Mouse (Mus musculus) kidney, postnatal 0 days (tissue): ENCODE measurements at regions not wholly inside any gene's neighbourhood (a gene's known extent, or its start where the extent isn't known, plus 50 kb on each side); places are given as distances from the start of the nearest gene placed in this dataset.

Experiments
- ATAC-seq: fragments of 200-750 bp; cut with Nextera tagmentation; replicated peaks from 2 replicates; pipeline ENCODE4 v1.8.0; 2017; ENCODE audit warnings: low read depth, moderate number of reproducible peaks, moderate TSS enrichment, moderate library complexity; ENCODE audit not compliant: low FRiP score
- DNase-seq: peaks from one replicate; pipeline ENCODE4 v3.0.0-alpha.2; 2016; ENCODE audit warnings: low spot score
- H3K27ac ChIP-seq: fragments of 300-500 bp; sonication (generic); 2 replicates; pipeline ENCODE4 v1.5.1; 2014; ENCODE audit warnings: mild to moderate bottlenecking
- H3K27me3 ChIP-seq: fragments of 300-500 bp; sonication (generic); 2 replicates; pipeline ENCODE4 v1.6.1; 2014; ENCODE audit warnings: low read length, mixed read lengths; ENCODE audit not compliant: insufficient read depth
- H3K36me3 ChIP-seq: fragments of 300-500 bp; sonication (generic); 2 replicates; pipeline ENCODE4 v1.6.1; 2014; ENCODE audit warnings: low read length, mixed read lengths; ENCODE audit not compliant: insufficient read depth
- H3K4me1 ChIP-seq: fragments of 300-500 bp; sonication (generic); replicated peaks from 2 replicates; pipeline ENCODE4 v1.6.1; 2014; ENCODE audit warnings: antibody characterized with exemption, low read length, mixed read lengths; ENCODE audit not compliant: insufficient read depth
- H3K4me2 ChIP-seq: fragments of 300-500 bp; sonication (generic); 2 replicates; pipeline ENCODE4 v1.6.1; 2014; ENCODE audit warnings: mild to moderate bottlenecking, low read length, moderate library complexity, mixed read lengths
- H3K4me3 ChIP-seq: fragments of 300-500 bp; sonication (generic); replicated peaks from 2 replicates; pipeline ENCODE4 v1.5.1; 2014; ENCODE audit warnings: low read depth, low read length
- H3K9ac ChIP-seq: fragments of 300-500 bp; sonication (generic); 2 replicates; pipeline ENCODE4 v1.6.1; 2014; ENCODE audit warnings: low read depth, low read length
- H3K9me3 ChIP-seq: fragments of 300-500 bp; sonication (generic); replicated peaks from 2 replicates; pipeline ENCODE4 v1.6.1; 2016; ENCODE audit warnings: low read length, inconsistent platforms, mixed read lengths
- CTCF ChIP-seq: IDR thresholded peaks from 2 replicates; pipeline ENCODE4 v1.5.1; 2016; ENCODE audit warnings: antibody characterized with exemption, low read depth, mild to moderate bottlenecking, moderate library complexity
- WGBS: fragments of 180-500 bp; shearing (Covaris S2); extraction: QIAGEN DNeasy Blood & Tissue Kit; methylation state at CpG from one replicate; pipeline ENCODE4 v1.1.7; 2014; 5-methylcytosine and 5-hydroxymethylcytosine counted together

- Histone ChIP-seq H3K9me3 (no peaks in the 10 kb centered on the region), H3K36me3 (no peaks in the 10 kb centered on the region), H3K27me3 (no peaks in the 10 kb centered on the region), H3K4me1 (no peaks in the 10 kb centered on the region), H3K4me3 (no peak overlapping the region), H3K9ac (no peak overlapping the region), H3K4me2 (no peak overlapping the region), H3K27ac (no peak overlapping the region)
- DNase-seq (no peak), ATAC-seq (no peak)
- TF ChIP-seq CTCF: no peak
- whole genome bisulfite sequencing: 80% methylated on average over 5 of the region's 5 CpGs
Observed at GRCm38 (mm10) chr1:81927721-81928120, 305.2 kb upstream of the Gm9747 start.

GRCm38 (mm10) chr1:81933064-81933463 lies 299.8 kb upstream of the Gm9747 start:
- no peak overlapping the region for H3K4me2 ChIP-seq
- no peaks in the 10 kb centered on the region for H3K4me1 ChIP-seq
- no peaks in the 10 kb centered on the region for H3K36me3 ChIP-seq
- ATAC-seq: no peak
- TF ChIP-seq CTCF: no peak
- H3K9ac ChIP-seq: no peak overlapping the region
- H3K4me3 ChIP-seq: no peak overlapping the region
- DNase-seq: no peak
- H3K9me3 ChIP-seq: no peaks in the 10 kb centered on the region
- no peak overlapping the region for H3K27ac ChIP-seq
- no peaks in the 10 kb centered on the region for H3K27me3 ChIP-seq

GRCm38 (mm10) chr1:81945236-81945635 lies 287.7 kb upstream of the Gm9747 start:
- no peak for ATAC-seq
- no peak for TF ChIP-seq CTCF
- Histone ChIP-seq H3K4me1 (no peaks in the 10 kb centered on the region), H3K27me3 (no peaks in the 10 kb centered on the region), H3K9ac (no peak overlapping the region), H3K36me3 (no peaks in the 10 kb centered on the region), H3K9me3 (no peaks in the 10 kb centered on the region), H3K4me3 (no peak overlapping the region), H3K27ac (no peak overlapping the region), H3K4me2 (no peak overlapping the region)
- DNase-seq: peak; percentile 3
- 76% methylated on average over 5 of the region's 5 CpGs for WGBS

- no peaks in the 10 kb centered on the region for H3K9me3 ChIP-seq
- H3K36me3 ChIP-seq: no peaks in the 10 kb centered on the region
- no peak for TF ChIP-seq CTCF
- no peaks in the 10 kb centered on the region for H3K27me3 ChIP-seq
- no peak overlapping the region for H3K9ac ChIP-seq
- H3K4me2 ChIP-seq: no peak overlapping the region
- no peak overlapping the region for H3K27ac ChIP-seq
- peak; percentile 7 for DNase-seq
- H3K4me1 ChIP-seq: no peaks in the 10 kb centered on the region
- no peak overlapping the region for H3K4me3 ChIP-seq
- no peak for ATAC-seq
- 51% methylated on average over 3 of the region's 3 CpGs for WGBS
Observed at GRCm38 (mm10) chr1:81950140-81950550, 282.8 kb upstream of the Gm9747 start.

GRCm38 (mm10) chr1:81950853-81951252 lies 282.1 kb upstream of the Gm9747 start:
- Histone ChIP-seq H3K4me1 (no peaks in the 10 kb centered on the region), H3K9ac (no peak overlapping the region), H3K4me3 (no peak overlapping the region), H3K36me3 (no peaks in the 10 kb centered on the region), H3K4me2 (no peak overlapping the region), H3K9me3 (no peaks in the 10 kb centered on the region), H3K27me3 (no peaks in the 10 kb centered on the region), H3K27ac (no peak overlapping the region)
- DNase-seq (no peak), ATAC-seq (no peak)
- 52% methylated on average over 1 of the region's 1 CpGs for WGBS
- no peak for TF ChIP-seq CTCF

GRCm38 (mm10) chr1:81951493-81952011 lies 281.4 kb upstream of the Gm9747 start:
- Histone ChIP-seq H3K4me3 (no peak overlapping the region), H3K27ac (no peak overlapping the region), H3K4me2 (no peak overlapping the region), H3K36me3 (no peaks in the 10 kb centered on the region), H3K9ac (no peak overlapping the region), H3K4me1 (no peaks in the 10 kb centered on the region), H3K9me3 (no peaks in the 10 kb centered on the region), H3K27me3 (no peaks in the 10 kb centered on the region)
- 82% methylated on average over 4 of the region's 4 CpGs for WGBS
- ATAC-seq: no peak
- no peak for DNase-seq
- no peak for TF ChIP-seq CTCF

- no peak for ATAC-seq
- Histone ChIP-seq H3K4me1 (no peaks in the 10 kb centered on the region), H3K9ac (no peak overlapping the region), H3K27ac (no peak overlapping the region), H3K27me3 (no peaks in the 10 kb centered on the region), H3K36me3 (no peaks in the 10 kb centered on the region), H3K9me3 (no peaks in the 10 kb centered on the region), H3K4me3 (no peak overlapping the region), H3K4me2 (no peak overlapping the region)
- 75% methylated on average over 3 of the region's 3 CpGs for WGBS
- TF ChIP-seq CTCF: no peak
- DNase-seq: no peak
Observed at GRCm38 (mm10) chr1:81952095-81952494, 280.8 kb upstream of the Gm9747 start.
